Mouse (Mus musculus): ENCODE results near the gene Ccna1.

- TF ChIP-seq CTCF (IDR thresholded peaks at IDR 0.05; ENCODE audit: control insufficient read depth, insufficient read depth, low read length) (peak; percentile 77), POLR2A (IDR thresholded peaks at IDR 0.05; ENCODE audit: borderline replicate concordance, control insufficient read depth, low read depth, low read length) (no peak)
Measured at GRCm38 (mm10) chr3:55080055-55080454, 24.8 kb upstream of the Ccna1 start.
